Mouse (Mus musculus) midbrain, embryonic 11.5 days (tissue): ENCODE measurements around the gene 4933427I04Rik. TPM values are rescaled to one million over a fixed set of nuclear protein-coding genes. Genes with fewer than 3 reads are reported as not detected.
A peak's percentile ranks its signal among the peaks of the same experiment; 100 is the strongest.

Experiments
- ATAC-seq: fragments of 200-750 bp; cut with Nextera tagmentation; 2 replicates; pipeline ENCODE4 v1.8.0; 2017; ENCODE audit warnings: moderate TSS enrichment, moderate library complexity; ENCODE audit not compliant: low FRiP score
- DNase-seq: peaks from one replicate; pipeline ENCODE4 v3.0.0; 2015; ENCODE audit warnings: low spot score; ENCODE audit errors: missing footprints
- H3K27ac ChIP-seq: fragments of 300-500 bp; sonication (generic); 2 replicates; pipeline ENCODE4 v1.5.1; 2014; ENCODE audit warnings: low read depth, low read length
- H3K27me3 ChIP-seq: fragments of 300-500 bp; sonication (generic); 2 replicates; pipeline ENCODE4 v1.6.1; 2014; ENCODE audit warnings: mild to moderate bottlenecking, low read length, moderate library complexity, mixed read lengths; ENCODE audit not compliant: control insufficient read depth, insufficient read depth
- H3K36me3 ChIP-seq: fragments of 300-500 bp; sonication (generic); 2 replicates; pipeline ENCODE4 v1.6.1; 2014; ENCODE audit warnings: mild to moderate bottlenecking, low read length, moderate library complexity, mixed read lengths; ENCODE audit not compliant: control insufficient read depth, insufficient read depth
- H3K4me1 ChIP-seq: fragments of 300-500 bp; sonication (generic); 2 replicates; pipeline ENCODE4 v1.6.1; 2014; ENCODE audit warnings: low read length; ENCODE audit not compliant: control insufficient read depth, insufficient read depth
- H3K4me2 ChIP-seq: fragments of 300-500 bp; sonication (generic); 2 replicates; pipeline ENCODE4 v1.6.1; 2014; ENCODE audit warnings: mild to moderate bottlenecking, moderate library complexity
- H3K4me3 ChIP-seq: fragments of 300-500 bp; sonication (generic); 2 replicates; pipeline ENCODE4 v1.5.1; 2014; ENCODE audit warnings: low read depth, low read length
- H3K9ac ChIP-seq: fragments of 300-500 bp; sonication (generic); 2 replicates; pipeline ENCODE4 v1.6.1; 2014; ENCODE audit warnings: low read length
- H3K9me3 ChIP-seq: fragments of 300-500 bp; sonication (generic); 2 replicates; pipeline ENCODE4 v1.6.1; 2016; ENCODE audit warnings: low read length; ENCODE audit not compliant: control insufficient read depth
- WGBS: fragments of 180-500 bp; shearing (Covaris S2); extraction: QIAGEN DNeasy Blood & Tissue Kit; methylation state at CpG from one replicate; pipeline ENCODE4 v1.1.7; 2014; 5-methylcytosine and 5-hydroxymethylcytosine counted together
- polyA plus RNA-seq: library from polyadenylated mRNA; unstranded; fragments of >200 nt; fragmentation: Nextera tagmentation; extraction: Ambion mirVana; gene quantifications from 2 replicates; pipeline ENCODE4 v1.2.1, GENCODE M21; 2014

4933427I04Rik gene
- 0.10 TPM in 1 of 2 replicates, not detected in the other for polyA plus RNA-seq

DNA sequence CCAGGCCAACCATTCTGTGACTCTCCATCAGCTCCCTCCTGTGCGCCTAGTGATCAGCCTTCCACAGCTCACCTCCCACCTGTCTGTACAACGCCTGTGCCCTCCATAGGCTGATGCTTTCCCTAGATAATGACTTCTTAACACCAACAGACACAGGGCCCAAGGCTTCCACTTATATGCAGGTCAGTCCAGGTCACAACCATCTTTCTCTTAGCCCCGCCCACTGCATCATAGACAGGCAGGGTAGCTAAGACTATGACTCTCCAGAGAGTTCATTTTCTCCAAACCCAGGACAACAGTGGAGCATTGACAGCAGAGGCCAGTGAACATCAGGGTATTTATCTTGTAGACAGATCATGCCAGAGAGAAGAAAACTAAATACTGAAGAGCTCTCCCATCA is at the start of gene 4933427I04Rik:
4933427I04Rik (plus strand) TSS at position 301 of the 400 bp plus-strand sequence.
- Histone ChIP-seq H3K4me2 (no peak within 1 kb of the TSS), H3K9me3 (no peaks in the 10 kb centered on the region), H3K27ac (no peak within 1 kb of the TSS), H3K9ac (no peak within 1 kb of the TSS), H3K4me3 (no peak within 1 kb of the TSS), H3K27me3 (no peaks in the 10 kb centered on the region), H3K4me1 (no peaks in the 10 kb centered on the region), H3K36me3 (no peaks in the 10 kb centered on the region)
- no peak for ATAC-seq
- WGBS: 84% methylated on average over 3 of the region's 3 CpGs
- no peak for DNase-seq

DNA sequence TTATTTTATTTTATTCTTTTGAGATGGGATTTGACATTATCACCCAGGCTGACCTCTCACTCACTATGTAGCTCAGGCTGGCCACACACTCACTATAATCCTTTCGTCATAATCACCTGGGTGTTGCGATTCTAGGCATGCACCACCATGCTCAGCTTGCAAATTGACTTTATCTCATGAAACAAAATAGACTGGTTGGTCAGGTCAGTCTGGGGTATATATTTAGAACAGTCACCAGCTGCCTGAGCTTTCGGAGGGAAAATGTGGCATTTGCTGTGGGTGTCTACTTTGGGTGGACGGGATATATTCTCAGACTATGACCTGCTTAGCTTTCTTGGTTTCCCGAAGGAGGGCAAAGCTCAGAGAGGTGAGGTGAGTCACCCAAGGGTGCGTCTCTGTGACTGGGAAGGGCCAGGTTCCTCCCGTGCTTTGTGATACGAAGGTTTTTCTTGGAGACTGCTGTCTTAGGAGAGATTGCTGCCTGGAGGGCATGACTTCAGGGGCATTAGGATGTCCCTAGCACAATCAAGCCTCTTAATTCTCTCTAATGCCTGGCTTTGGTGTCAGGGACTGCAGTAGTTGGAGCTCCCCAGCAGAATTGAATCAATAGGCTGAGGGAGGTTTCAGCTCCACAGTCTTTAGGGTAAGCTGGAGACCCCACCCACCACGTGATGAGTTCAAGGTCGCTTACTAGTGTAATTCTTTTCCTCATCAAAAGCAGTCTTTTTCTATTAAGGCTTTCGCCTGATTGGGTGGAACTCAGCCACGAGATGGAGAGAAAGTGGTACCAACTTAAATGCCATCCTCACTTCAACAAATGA is 48.8 kb upstream of the 4933427I04Rik start:
- H3K4me1 ChIP-seq: no peaks in the 10 kb centered on the region
- DNase-seq: no peak
- H3K27me3 ChIP-seq: no peaks in the 10 kb centered on the region
- no peak overlapping the region for H3K9ac ChIP-seq
- ATAC-seq: no peak
- no peak overlapping the region for H3K4me2 ChIP-seq
- WGBS: 87% methylated on average over 12 of the region's 12 CpGs
- no peaks in the 10 kb centered on the region for H3K9me3 ChIP-seq
- H3K27ac ChIP-seq: no peak overlapping the region
- H3K36me3 ChIP-seq: no peaks in the 10 kb centered on the region
- no peak overlapping the region for H3K4me3 ChIP-seq

DNA sequence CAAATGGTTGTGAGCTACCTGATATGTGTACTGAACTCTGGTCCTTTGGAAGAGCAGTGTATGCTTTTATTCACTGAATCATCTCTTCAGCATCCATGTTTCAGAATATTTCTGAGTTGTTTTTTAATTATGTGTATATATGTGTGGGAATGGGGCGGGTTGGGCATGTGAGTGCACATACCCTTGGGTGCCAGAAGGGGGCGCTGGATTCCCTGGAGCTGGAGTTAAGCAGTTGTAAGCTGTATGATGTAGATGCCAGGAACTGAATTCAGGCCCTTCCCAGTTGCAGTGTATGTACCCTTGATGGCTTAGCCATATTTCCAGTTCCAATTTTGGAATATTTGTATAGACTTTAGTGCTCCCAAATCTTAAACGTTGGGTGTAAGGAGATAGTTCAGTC is 47.0 kb upstream of the 4933427I04Rik start:
- Histone ChIP-seq H3K4me3 (no peak overlapping the region), H3K36me3 (no peaks in the 10 kb centered on the region), H3K27me3 (no peaks in the 10 kb centered on the region), H3K9me3 (no peaks in the 10 kb centered on the region), H3K4me1 (no peaks in the 10 kb centered on the region), H3K9ac (no peak overlapping the region), H3K4me2 (no peak overlapping the region), H3K27ac (no peak overlapping the region)
- DNase-seq: no peak
- WGBS: 75% methylated on average over 3 of the region's 3 CpGs
- no peak for ATAC-seq

DNA sequence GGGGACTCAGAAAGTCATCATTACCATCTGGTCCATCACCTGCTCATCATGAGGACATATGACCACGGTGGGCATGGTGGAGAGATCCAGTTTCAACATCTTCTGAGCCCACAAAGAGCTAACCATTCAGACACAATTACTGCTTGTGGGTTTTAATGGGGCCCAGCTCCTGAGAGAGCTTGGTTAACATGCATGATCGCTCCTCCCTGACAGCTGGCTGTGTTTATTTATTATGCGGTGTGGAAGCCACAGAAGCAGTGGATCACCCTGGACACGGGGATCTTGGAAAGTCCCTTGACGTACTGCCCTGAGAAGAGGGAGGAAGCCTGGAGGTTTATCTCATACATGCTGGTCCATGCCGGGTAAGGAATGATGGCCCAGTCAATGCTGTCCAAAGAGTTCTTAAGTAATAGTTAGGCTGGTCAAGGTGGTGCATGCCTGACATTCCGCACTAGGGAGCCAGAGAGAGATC is 45.4 kb upstream of the 4933427I04Rik start:
- Histone ChIP-seq H3K4me1 (no peaks in the 10 kb centered on the region), H3K9ac (no peak overlapping the region), H3K9me3 (no peaks in the 10 kb centered on the region), H3K27me3 (no peaks in the 10 kb centered on the region), H3K36me3 (no peaks in the 10 kb centered on the region), H3K4me3 (no peak overlapping the region), H3K4me2 (no peak overlapping the region), H3K27ac (no peak overlapping the region)
- DNase-seq: no peak
- 55% methylated on average over 7 of the region's 7 CpGs for WGBS
- no peak for ATAC-seq

DNA sequence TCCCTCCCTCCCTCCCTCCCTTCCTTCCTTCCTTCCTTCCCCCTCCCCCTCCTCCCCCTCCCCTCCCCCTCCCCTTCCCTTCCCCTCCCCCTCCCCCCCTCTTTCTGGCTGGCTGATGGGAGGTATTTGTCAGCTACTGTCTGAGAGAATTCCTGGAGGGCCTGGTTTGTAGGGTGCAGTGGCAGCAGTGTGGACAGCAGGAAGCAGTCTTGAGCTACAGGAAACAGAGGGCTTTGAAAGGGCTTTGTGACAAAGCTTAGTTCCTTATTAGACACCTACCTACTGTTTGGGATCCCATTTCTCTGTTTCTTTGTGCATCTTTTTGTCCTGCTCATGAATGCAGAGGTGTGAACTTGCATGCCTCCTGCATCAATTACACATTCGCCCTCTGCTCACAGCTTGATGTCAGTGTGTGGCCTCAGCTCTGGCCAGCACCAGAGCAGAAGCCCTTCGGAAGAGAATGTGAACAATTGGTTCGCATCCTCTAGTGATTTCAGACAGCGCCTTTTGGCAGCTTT is 40.3 kb upstream of the 4933427I04Rik start:
- WGBS: 44% methylated on average over 4 of the region's 4 CpGs
- peak; percentile 91 for DNase-seq

DNA sequence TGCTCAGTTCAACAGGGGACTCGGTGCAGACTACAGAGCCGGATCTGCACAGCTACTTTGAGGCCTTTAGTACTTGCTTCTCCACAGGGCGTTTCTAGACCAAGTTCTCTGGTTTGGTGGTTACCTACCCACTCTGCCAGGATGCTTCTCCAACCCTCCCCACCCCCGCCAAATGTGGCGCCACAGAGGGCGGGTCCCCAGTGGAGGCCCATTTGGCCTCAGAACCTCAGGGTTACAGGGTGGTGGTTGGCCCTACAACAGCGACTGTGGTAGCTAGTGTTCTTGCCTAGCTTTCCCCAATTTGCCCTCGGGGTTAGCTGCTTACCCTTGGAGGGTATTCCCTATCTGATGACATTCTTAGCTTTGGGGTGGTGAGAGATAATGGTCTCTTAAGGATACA is 17.4 kb upstream of the 4933427I04Rik start:
- DNase-seq (no peak), ATAC-seq (no peak)
- H3K9me3 ChIP-seq: no peaks in the 10 kb centered on the region
- no peak overlapping the region for H3K9ac ChIP-seq
- H3K4me3 ChIP-seq: no peak overlapping the region
- H3K36me3 ChIP-seq: no peaks in the 10 kb centered on the region
- H3K27me3 ChIP-seq: no peaks in the 10 kb centered on the region
- H3K4me1 ChIP-seq: no peaks in the 10 kb centered on the region
- no peak overlapping the region for H3K4me2 ChIP-seq
- H3K27ac ChIP-seq: no peak overlapping the region
- 78% methylated on average over 8 of the region's 8 CpGs for WGBS

More for the DNA sequence above, 40.3 kb upstream of the 4933427I04Rik start:
- H3K4me1 ChIP-seq: no peaks in the 10 kb centered on the region
- H3K4me2 ChIP-seq: no peak overlapping the region
- H3K36me3 ChIP-seq: no peaks in the 10 kb centered on the region
- no peak overlapping the region for H3K9ac ChIP-seq
- H3K27me3 ChIP-seq: no peaks in the 10 kb centered on the region
- H3K27ac ChIP-seq: no peak overlapping the region
- ATAC-seq: no peak
- no peak overlapping the region for H3K4me3 ChIP-seq
- no peaks in the 10 kb centered on the region for H3K9me3 ChIP-seq

DNA sequence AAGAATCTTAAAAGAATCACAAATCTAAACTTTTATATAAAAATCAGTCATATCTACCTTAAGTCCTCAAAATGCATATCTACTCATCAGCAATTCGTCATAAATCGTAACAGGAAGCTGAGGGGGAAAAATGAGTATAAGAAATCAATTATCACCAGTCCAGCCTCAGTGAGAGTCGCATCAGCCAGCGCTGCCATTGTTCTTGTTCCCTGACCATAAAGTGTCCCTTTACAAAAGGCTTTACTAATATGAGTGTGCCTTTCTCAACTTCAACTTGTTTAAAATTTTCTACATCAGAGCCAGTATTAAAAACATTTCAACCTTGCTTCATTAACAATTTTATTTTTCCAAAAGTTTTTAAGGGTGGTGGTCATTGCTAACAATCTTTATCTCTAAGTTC is 2.6 kb upstream of the 4933427I04Rik start:
- H3K4me2 ChIP-seq: no peak overlapping the region
- no peaks in the 10 kb centered on the region for H3K9me3 ChIP-seq
- WGBS: 69% methylated on average over 4 of the region's 4 CpGs
- no peak overlapping the region for H3K4me3 ChIP-seq
- DNase-seq: no peak
- no peak for ATAC-seq
- H3K27me3 ChIP-seq: no peaks in the 10 kb centered on the region
- H3K27ac ChIP-seq: no peak overlapping the region
- H3K9ac ChIP-seq: no peak overlapping the region
- H3K36me3 ChIP-seq: no peaks in the 10 kb centered on the region
- H3K4me1 ChIP-seq: no peaks in the 10 kb centered on the region

DNA sequence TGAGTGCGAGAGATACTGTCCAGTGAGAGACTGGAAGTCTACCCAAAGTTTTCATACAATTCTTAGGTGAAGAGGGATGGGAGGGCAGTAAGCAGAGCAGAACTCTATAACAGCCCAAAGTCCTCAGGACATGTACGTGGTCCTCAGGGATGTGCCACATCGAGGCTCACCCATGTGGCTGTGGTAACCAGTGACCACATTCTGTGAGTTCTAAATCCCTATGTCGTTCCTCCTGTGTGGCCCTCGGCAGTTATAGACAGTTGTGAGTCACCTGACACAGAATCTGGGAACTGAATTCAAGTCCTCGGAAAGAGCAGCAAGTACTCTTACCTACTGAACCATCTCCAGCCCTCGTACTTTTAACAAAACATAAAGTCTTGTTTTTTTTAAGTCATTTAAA is 1.4 kb upstream of the 4933427I04Rik start:
- Histone ChIP-seq H3K9ac (no peak overlapping the region), H3K9me3 (no peaks in the 10 kb centered on the region), H3K4me2 (no peak overlapping the region), H3K36me3 (no peaks in the 10 kb centered on the region), H3K27me3 (no peaks in the 10 kb centered on the region), H3K27ac (no peak overlapping the region), H3K4me1 (no peaks in the 10 kb centered on the region), H3K4me3 (no peak overlapping the region)
- WGBS: 85% methylated on average over 7 of the region's 7 CpGs
- ATAC-seq (no peak), DNase-seq (no peak)

DNA sequence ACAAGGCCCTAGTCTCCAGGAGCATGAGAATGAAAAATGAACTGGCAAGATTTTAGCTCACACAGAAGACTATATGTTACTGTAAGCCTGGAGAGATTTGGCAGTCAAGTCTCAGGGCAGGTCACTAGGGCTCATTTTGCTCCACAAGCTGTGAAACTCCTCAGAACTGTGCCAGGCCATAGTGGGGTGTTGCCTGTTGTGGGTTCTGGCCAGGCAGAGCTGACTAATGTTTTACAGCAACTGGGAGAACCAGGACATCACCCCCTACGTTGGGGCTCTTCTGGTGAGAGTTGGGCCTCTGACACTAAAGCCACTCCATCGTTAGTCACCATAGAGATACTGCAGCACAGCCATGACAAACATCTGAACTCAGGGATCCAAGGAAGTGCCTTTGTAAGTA is 324 bp downstream of the 4933427I04Rik start:
- no peak for DNase-seq
- no peak for ATAC-seq
- no peak overlapping the region for H3K4me3 ChIP-seq
- H3K36me3 ChIP-seq: no peaks in the 10 kb centered on the region
- H3K4me2 ChIP-seq: no peak overlapping the region
- no peaks in the 10 kb centered on the region for H3K4me1 ChIP-seq
- WGBS: 64% methylated on average over 2 of the region's 2 CpGs
- H3K9me3 ChIP-seq: no peaks in the 10 kb centered on the region
- no peak overlapping the region for H3K9ac ChIP-seq
- no peaks in the 10 kb centered on the region for H3K27me3 ChIP-seq
- H3K27ac ChIP-seq: no peak overlapping the region
